In genomic region chr7:141467230-141468030, GRCm38 (mm10) we compare ENCODE assay signal across 8 mouse cellular contexts. TPM values are rescaled to one million over a fixed set of nuclear protein-coding genes. Genes with fewer than 3 reads are reported as not detected.
DNase-seq lines count a peak whose midpoint lies in the region; ATAC-seq lines count a peak whose summit lies in the region.

Gene Cd151 (plus strand): TSS chr7:141467392.

- under 1% methylated on average over 52 of the region's 52 CpGs for WGBS in embryonic facial prominence, embryonic 15.5 days
- under 1% methylated on average over 52 of the region's 52 CpGs for WGBS in heart, embryonic 12.5 days
- under 1% methylated on average over 52 of the region's 52 CpGs for WGBS in kidney, embryonic 16.5 days
- WGBS in liver, embryonic 13.5 days (ENCODE audit: insufficient replicate concordance) = under 1% methylated on average over 52 of the region's 52 CpGs

- peak; percentile 92 for DNase-seq in A20 (ENCODE audit: low read depth, low spot score)
- peak; percentile 96 for DNase-seq in adrenal gland, postnatal 10 days
- DNase-seq in liver, embryonic 13.5 days = peak; percentile 91
- DNase-seq in natural killer cell, adult 2 months (ENCODE audit: low spot score in 2 of 2) = peak; percentile 74 to 75
- DNase-seq in testis, postnatal 10 days (ENCODE audit: low spot score) = peak; percentile 95

- H3K36me3 ChIP-seq in embryonic facial prominence, embryonic 15.5 days = peaks cover 28% of the 10 kb centered on the region
- H3K36me3 ChIP-seq in heart, embryonic 12.5 days = peaks cover 31% of the 10 kb centered on the region
- peaks cover 22% of the 10 kb centered on the region for H3K36me3 ChIP-seq in kidney, embryonic 16.5 days (ENCODE audit: insufficient read depth, low read length)
- peaks cover 32% of the 10 kb centered on the region for H3K36me3 ChIP-seq in liver, embryonic 13.5 days

- peaks cover 36% of the 10 kb centered on the region for H3K27me3 ChIP-seq in embryonic facial prominence, embryonic 15.5 days
- peaks cover 36% of the 10 kb centered on the region for H3K27me3 ChIP-seq in heart, embryonic 12.5 days (replicated peaks)
- peaks cover 30% of the 10 kb centered on the region for H3K27me3 ChIP-seq in kidney, embryonic 16.5 days (ENCODE audit: insufficient read depth, low read length)
- H3K27me3 ChIP-seq in liver, embryonic 13.5 days = peaks cover 44% of the 10 kb centered on the region

- H3K9ac ChIP-seq in embryonic facial prominence, embryonic 15.5 days = peak within 1 kb of the TSS; percentile 52
- H3K9ac ChIP-seq in heart, embryonic 12.5 days = peak within 1 kb of the TSS; percentile 87
- peak within 1 kb of the TSS; percentile 90 for H3K9ac ChIP-seq in kidney, embryonic 16.5 days (replicated peaks; ENCODE audit: low read length)
- peak within 1 kb of the TSS; percentile 83 for H3K9ac ChIP-seq in liver, embryonic 13.5 days

- peak within 1 kb of the TSS; percentile 79 for H3K4me3 ChIP-seq in embryonic facial prominence, embryonic 15.5 days (replicated peaks)
- H3K4me3 ChIP-seq in heart, embryonic 12.5 days = peak within 1 kb of the TSS; percentile 73
- peak within 1 kb of the TSS; percentile 85 for H3K4me3 ChIP-seq in kidney, embryonic 16.5 days (ENCODE audit: low read length)
- peak within 1 kb of the TSS; percentile 81 for H3K4me3 ChIP-seq in liver, embryonic 13.5 days (replicated peaks)

- no peaks in the 10 kb centered on the region for H3K9me3 ChIP-seq in embryonic facial prominence, embryonic 15.5 days (replicated peaks)
- H3K9me3 ChIP-seq in heart, embryonic 12.5 days (replicated peaks) = no peaks in the 10 kb centered on the region
- H3K9me3 ChIP-seq in kidney, embryonic 16.5 days (ENCODE audit: low read length) = no peaks in the 10 kb centered on the region
- H3K9me3 ChIP-seq in liver, embryonic 13.5 days (replicated peaks) = no peaks in the 10 kb centered on the region

- H3K4me1 ChIP-seq in embryonic facial prominence, embryonic 15.5 days = peaks cover 57% of the 10 kb centered on the region
- H3K4me1 ChIP-seq in heart, embryonic 12.5 days (replicated peaks) = peaks cover 66% of the 10 kb centered on the region
- peaks cover 52% of the 10 kb centered on the region for H3K4me1 ChIP-seq in kidney, embryonic 16.5 days (ENCODE audit: insufficient read depth, low read length)
- peaks cover 62% of the 10 kb centered on the region for H3K4me1 ChIP-seq in liver, embryonic 13.5 days (replicated peaks)

- peak within 1 kb of the TSS; percentile 92 for H3K27ac ChIP-seq in embryonic facial prominence, embryonic 15.5 days (replicated peaks)
- peak within 1 kb of the TSS; percentile 99 for H3K27ac ChIP-seq in heart, embryonic 12.5 days (ENCODE audit: poor library complexity, severe bottlenecking)
- peak within 1 kb of the TSS; percentile 97 for H3K27ac ChIP-seq in kidney, embryonic 16.5 days (ENCODE audit: low read length)
- H3K27ac ChIP-seq in liver, embryonic 13.5 days = peak within 1 kb of the TSS; percentile 85

- peak within 1 kb of the TSS; percentile 75 for H3K4me2 ChIP-seq in embryonic facial prominence, embryonic 15.5 days (replicated peaks)
- peak within 1 kb of the TSS; percentile 93 for H3K4me2 ChIP-seq in heart, embryonic 12.5 days
- peak within 1 kb of the TSS; percentile 92 for H3K4me2 ChIP-seq in kidney, embryonic 16.5 days (replicated peaks; ENCODE audit: low read depth, low read length)
- peak within 1 kb of the TSS; percentile 94 for H3K4me2 ChIP-seq in liver, embryonic 13.5 days

- peak; percentile 77 for ATAC-seq in embryonic facial prominence, embryonic 15.5 days (ENCODE audit: insufficient number of reproducible peaks, low FRiP score, low TSS enrichment, low read depth)
- ATAC-seq in heart, embryonic 12.5 days (ENCODE audit: insufficient number of reproducible peaks, low FRiP score) = peak; percentile 87
- peak; percentile 81 for ATAC-seq in kidney, embryonic 16.5 days (ENCODE audit: low FRiP score, low TSS enrichment)
- peak; percentile 86 for ATAC-seq in liver, embryonic 13.5 days (ENCODE audit: low read depth)

RNA-seq across cellular contexts. Expression of gene Cd151, which starts in this region (rescaled TPM):
- total RNA-seq in adrenal gland, postnatal 10 days (2021) = 100 to 1,000 TPM; 184 to 198 TPM
- polyA plus RNA-seq in embryonic facial prominence, embryonic 15.5 days (2015; fragmentation: Nextera tagmentation; extraction: Ambion mirVana) = 23.9 and 26.5 TPM in 2 replicates
- 27.4 and 30.6 TPM in 2 replicates for polyA plus RNA-seq in heart, embryonic 12.5 days (2016; fragmentation: Nextera tagmentation; extraction: Ambion mirVana)
- polyA plus RNA-seq in kidney, embryonic 16.5 days (2015; fragmentation: Nextera tagmentation; extraction: Ambion mirVana) = 48.4 and 54.3 TPM in 2 replicates
- polyA plus RNA-seq in liver, embryonic 13.5 days (2015; fragmentation: Nextera tagmentation; extraction: Ambion mirVana) = 4.1 and 5.0 TPM in 2 replicates

Comparison
In these comparisons a context has a peak if more than half of its experiments do, and no peak if none do; other contexts are left out.
1. Peak in every context shown above with its lines: DNase-seq, ATAC-seq, H3K4me3 ChIP-seq and H3K27ac ChIP-seq.